Mouse (Mus musculus): ENCODE results near the gene Fam178b. TPM values are rescaled to one million over a fixed set of nuclear protein-coding genes. Genes with fewer than 3 reads are reported as not detected.

Gene Fam178b
- total and polyA plus RNA-seq, 2 experiments from 2014 or later = 0.32 TPM; not detected in 1

DNA sequence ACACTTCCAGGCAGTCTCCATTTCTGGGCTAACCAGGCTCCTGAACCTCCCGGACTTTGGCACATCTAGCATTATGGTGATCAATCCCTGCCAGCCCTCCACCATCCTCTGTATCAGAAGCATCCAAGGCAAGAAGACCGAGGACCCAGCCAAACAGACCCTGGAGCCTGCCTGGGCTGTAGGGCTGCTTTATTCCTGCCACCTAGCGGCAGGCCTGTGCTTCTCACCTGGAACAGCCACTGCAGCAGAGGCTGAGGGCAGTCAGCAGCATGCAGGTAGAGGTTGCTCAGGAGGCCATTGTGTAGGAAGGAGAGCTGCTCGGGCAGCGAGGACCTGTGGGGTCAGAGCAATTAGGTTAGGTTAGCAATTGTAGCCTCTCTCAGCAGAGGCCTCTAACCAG, 48.0 kb downstream of the Fam178b start:
- H3K27ac ChIP-seq (ENCODE audit: low read depth, low read length) = no peak overlapping the region
- DNase-seq (ENCODE audit: low spot score) (peak; percentile 74), ATAC-seq (ENCODE audit: low FRiP score) (peak; percentile 58; the same call in 1 of the 2 replicates)
- H3K36me3 ChIP-seq (ENCODE audit: insufficient read depth, low read length) = no peaks in the 10 kb centered on the region
- H3K9me3 ChIP-seq (ENCODE audit: low read length) = no peaks in the 10 kb centered on the region
- TF ChIP-seq CTCF (IDR thresholded peaks at IDR 0.05) = peak; percentile 82
- H3K9ac ChIP-seq (replicated peaks; ENCODE audit: low read length, poor library complexity, severe bottlenecking) = no peak overlapping the region
- H3K4me1 ChIP-seq (ENCODE audit: insufficient read depth, low read length) = no peaks in the 10 kb centered on the region; the same call in 1 of the 2 replicates
- H3K27me3 ChIP-seq (ENCODE audit: insufficient read depth, low read length) = no peaks in the 10 kb centered on the region
- H3K4me2 ChIP-seq (ENCODE audit: low read depth, low read length, poor library complexity, severe bottlenecking) = no peak overlapping the region
- no peak overlapping the region for H3K4me3 ChIP-seq (ENCODE audit: low read depth, low read length)
- 28% methylated on average over 5 of the region's 5 CpGs for WGBS

DNA sequence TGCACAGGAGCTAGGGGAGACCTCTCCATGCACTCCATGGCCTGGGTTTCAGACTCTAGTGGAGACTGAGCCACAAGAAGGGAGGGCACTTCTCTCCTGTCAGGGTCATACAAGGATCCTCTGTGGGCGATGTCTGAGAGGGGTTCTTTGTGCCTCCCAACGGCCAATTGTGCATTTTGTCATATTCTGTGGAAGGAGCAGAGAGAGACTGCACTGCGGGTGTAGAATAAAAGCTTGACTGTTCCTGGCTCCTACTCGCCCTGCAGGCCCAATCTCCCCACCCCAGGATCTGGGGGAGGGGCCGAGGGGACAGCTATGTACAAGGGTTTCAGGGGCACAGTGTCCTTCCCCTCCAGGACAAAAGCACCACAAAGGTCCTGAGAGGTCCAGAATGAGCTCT, 49.1 kb downstream of the Fam178b start:
- Histone ChIP-seq H3K27me3 (ENCODE audit: insufficient read depth, low read length) (no peaks in the 10 kb centered on the region), H3K9ac (replicated peaks; ENCODE audit: low read length, poor library complexity, severe bottlenecking) (no peak overlapping the region), H3K9me3 (ENCODE audit: low read length) (no peaks in the 10 kb centered on the region), H3K27ac (ENCODE audit: low read depth, low read length) (no peak overlapping the region), H3K4me1 (ENCODE audit: insufficient read depth, low read length) (no peaks in the 10 kb centered on the region; the same call in 1 of the 2 replicates), H3K36me3 (ENCODE audit: insufficient read depth, low read length) (no peaks in the 10 kb centered on the region), H3K4me2 (ENCODE audit: low read depth, low read length, poor library complexity, severe bottlenecking) (no peak overlapping the region), H3K4me3 (ENCODE audit: low read depth, low read length) (no peak overlapping the region)
- WGBS = 62% methylated on average over 5 of the region's 5 CpGs
- ATAC-seq (ENCODE audit: low FRiP score) = no peak
- no peak for DNase-seq (ENCODE audit: low spot score)
- no peak for TF ChIP-seq CTCF (IDR thresholded peaks at IDR 0.05)

DNA sequence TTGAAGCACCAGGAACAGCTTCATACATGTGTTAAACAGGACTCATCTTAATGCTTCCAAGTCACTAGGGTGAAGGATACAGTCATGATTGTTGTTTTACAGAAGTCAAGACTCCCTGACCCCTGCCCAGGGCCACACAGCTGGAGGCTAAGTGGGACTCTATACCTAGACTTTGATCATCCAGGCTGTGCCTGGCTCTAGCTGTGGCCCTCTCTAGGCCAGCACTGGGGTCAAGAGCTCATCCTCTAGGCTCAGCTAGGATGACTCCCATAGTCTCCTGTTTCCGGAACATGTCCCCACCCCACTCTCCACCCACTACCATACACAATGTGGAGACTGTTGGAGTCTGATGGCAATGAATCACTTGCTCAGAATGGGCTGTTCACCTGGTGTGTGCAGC, 50.1 kb downstream of the Fam178b start:
- WGBS = 91% methylated on average over 1 of the region's 1 CpGs
- no peak for DNase-seq (ENCODE audit: low spot score)
- no peaks in the 10 kb centered on the region for H3K27me3 ChIP-seq (ENCODE audit: insufficient read depth, low read length)
- ATAC-seq (ENCODE audit: low FRiP score) = no peak
- no peak overlapping the region for H3K4me2 ChIP-seq (ENCODE audit: low read depth, low read length, poor library complexity, severe bottlenecking)
- no peak overlapping the region for H3K27ac ChIP-seq (ENCODE audit: low read depth, low read length)
- TF ChIP-seq CTCF (IDR thresholded peaks at IDR 0.05) = no peak
- no peak overlapping the region for H3K9ac ChIP-seq (replicated peaks; ENCODE audit: low read length, poor library complexity, severe bottlenecking)
- H3K4me1 ChIP-seq (ENCODE audit: insufficient read depth, low read length) = no peaks in the 10 kb centered on the region
- no peak overlapping the region for H3K4me3 ChIP-seq (ENCODE audit: low read depth, low read length)
- H3K9me3 ChIP-seq (ENCODE audit: low read length) = no peaks in the 10 kb centered on the region
- H3K36me3 ChIP-seq (ENCODE audit: insufficient read depth, low read length) = no peaks in the 10 kb centered on the region

GRCm38 (mm10) chr1:36632090-36632489, 50.9 kb downstream of the Fam178b start:
- Histone ChIP-seq H3K9ac (replicated peaks; ENCODE audit: low read length, poor library complexity, severe bottlenecking) (no peak overlapping the region), H3K27ac (ENCODE audit: low read depth, low read length) (no peak overlapping the region), H3K4me1 (ENCODE audit: insufficient read depth, low read length) (no peaks in the 10 kb centered on the region), H3K9me3 (ENCODE audit: low read length) (no peaks in the 10 kb centered on the region), H3K4me2 (ENCODE audit: low read depth, low read length, poor library complexity, severe bottlenecking) (no peak overlapping the region), H3K27me3 (ENCODE audit: insufficient read depth, low read length) (no peaks in the 10 kb centered on the region), H3K36me3 (ENCODE audit: insufficient read depth, low read length) (no peaks in the 10 kb centered on the region), H3K4me3 (ENCODE audit: low read depth, low read length) (no peak overlapping the region)
- ATAC-seq (ENCODE audit: low FRiP score) (no peak), DNase-seq (ENCODE audit: low spot score) (no peak)
- no peak for TF ChIP-seq CTCF (IDR thresholded peaks at IDR 0.05)
- 86% methylated on average over 4 of the region's 4 CpGs for WGBS

- Histone ChIP-seq H3K4me2 (ENCODE audit: low read depth, low read length, poor library complexity, severe bottlenecking) (no peak overlapping the region), H3K9me3 (ENCODE audit: low read length) (no peaks in the 10 kb centered on the region), H3K36me3 (ENCODE audit: insufficient read depth, low read length) (no peaks in the 10 kb centered on the region), H3K4me1 (ENCODE audit: insufficient read depth, low read length) (no peaks in the 10 kb centered on the region), H3K4me3 (ENCODE audit: low read depth, low read length) (no peak overlapping the region), H3K9ac (replicated peaks; ENCODE audit: low read length, poor library complexity, severe bottlenecking) (no peak overlapping the region), H3K27ac (ENCODE audit: low read depth, low read length) (no peak overlapping the region), H3K27me3 (ENCODE audit: insufficient read depth, low read length) (no peaks in the 10 kb centered on the region)
- DNase-seq (ENCODE audit: low spot score) (no peak), ATAC-seq (ENCODE audit: low FRiP score) (no peak)
- 68% methylated on average over 4 of the region's 4 CpGs for WGBS
- no peak for TF ChIP-seq CTCF (IDR thresholded peaks at IDR 0.05)
Observed at GRCm38 (mm10) chr1:36631391-36631790, 51.6 kb downstream of the Fam178b start.

DNA sequence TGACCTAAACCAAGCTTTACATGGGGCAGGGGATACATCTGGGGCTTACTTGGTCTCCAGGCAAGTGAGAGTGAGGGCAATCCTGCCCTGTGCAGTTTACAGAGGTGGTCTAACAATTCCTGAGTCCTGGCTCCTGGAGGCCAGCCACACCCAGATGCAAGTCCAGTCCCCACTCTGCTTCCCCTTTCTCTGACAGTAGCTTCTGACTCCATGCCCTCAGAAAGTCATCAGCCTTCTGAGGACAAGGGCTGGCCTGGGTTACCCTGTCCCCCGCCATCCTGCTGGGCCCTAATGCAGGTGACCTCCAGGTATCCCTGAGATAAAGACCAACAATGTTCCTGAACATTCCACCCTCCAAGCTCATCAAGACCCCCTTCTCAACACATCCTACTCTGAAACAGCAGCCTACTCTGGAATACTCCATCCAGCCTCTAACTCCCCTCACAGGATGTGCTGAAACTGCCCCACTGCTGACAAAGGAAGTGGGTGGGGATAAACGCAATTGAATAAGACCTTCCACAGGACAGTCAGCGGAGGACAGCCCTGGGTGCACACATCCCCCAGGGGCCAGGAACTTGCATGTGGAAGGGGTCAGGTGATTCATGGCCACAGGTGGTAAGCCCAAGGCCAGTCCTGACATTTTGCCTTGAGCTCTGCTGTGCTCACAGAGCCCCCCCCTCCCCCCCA, 52.8 kb downstream of the Fam178b start:
- Histone ChIP-seq H3K4me3 (ENCODE audit: low read depth, low read length) (no peak overlapping the region), H3K36me3 (ENCODE audit: insufficient read depth, low read length) (no peaks in the 10 kb centered on the region), H3K4me1 (ENCODE audit: insufficient read depth, low read length) (no peaks in the 10 kb centered on the region), H3K27me3 (ENCODE audit: insufficient read depth, low read length) (no peaks in the 10 kb centered on the region), H3K9ac (replicated peaks; ENCODE audit: low read length, poor library complexity, severe bottlenecking) (no peak overlapping the region), H3K4me2 (ENCODE audit: low read depth, low read length, poor library complexity, severe bottlenecking) (no peak overlapping the region), H3K9me3 (ENCODE audit: low read length) (peaks cover 7% of the 10 kb centered on the region; the same call in 1 of the 2 replicates), H3K27ac (ENCODE audit: low read depth, low read length) (no peak overlapping the region)
- WGBS = 73% methylated on average over 3 of the region's 3 CpGs
- ATAC-seq (ENCODE audit: low FRiP score) (no peak), DNase-seq (ENCODE audit: low spot score) (no peak)
- TF ChIP-seq CTCF (IDR thresholded peaks at IDR 0.05) = no peak

Data from midbrain, postnatal 0 days (tissue).